Mouse (Mus musculus) MEL (cell line): ENCODE measurements around the gene Ncapd2. TPM values are rescaled to one million over a fixed set of nuclear protein-coding genes. Genes with fewer than 3 reads are reported as not detected.

Experiments
- DNase-seq: peaks from one replicate; pipeline ENCODE4 v3.0.0; 2011; ENCODE audit warnings: low read depth, low spot score
- H3K27ac ChIP-seq: 2 replicates; pipeline ENCODE4 v1.5.1; 2012; ENCODE audit warnings: low read depth, mild to moderate bottlenecking, control low read depth, low read length, moderate library complexity; ENCODE audit not compliant: control insufficient read depth
- H3K27me3 ChIP-seq, 2 experiments: fragments of 150-350 bp in 1 of 2; sonication (generic) in 1 of 2; 2 replicates each; pipeline ENCODE4 v1.6.1; 2012; ENCODE audit warnings: low read length in 2 of 2, mild to moderate bottlenecking in 2 of 2, improper control_type of control experiment in 1 of 2, moderate library complexity in 1 of 2; ENCODE audit not compliant: insufficient read depth in 2 of 2, control insufficient read depth in 1 of 2
- H3K36me3 ChIP-seq, 2 experiments: 2 replicates each; pipeline ENCODE4 v1.6.1; 2012 to 2014; ENCODE audit warnings: low read length in 2 of 2, improper control_type of control experiment in 1 of 2, inconsistent platforms in 1 of 2, mild to moderate bottlenecking in 1 of 2; ENCODE audit not compliant: insufficient read depth in 2 of 2, control insufficient read depth in 1 of 2
- H3K4me1 ChIP-seq, 2 experiments: fragments of 150-350 bp in 1 of 2; sonication (generic) in 1 of 2; 2 replicates each; pipeline ENCODE4 v1.6.1; 2012; ENCODE audit warnings: low read length in 2 of 2, improper control_type of control experiment in 1 of 2, mild to moderate bottlenecking in 1 of 2; ENCODE audit not compliant: insufficient read depth in 2 of 2, control insufficient read depth in 1 of 2
- H3K4me3 ChIP-seq, 2 experiments: fragments of 150-350 bp in 1 of 2; sonication (generic) in 1 of 2; 2 replicates each; pipeline ENCODE4 v1.5.1; 2012; ENCODE audit warnings: low read depth in 2 of 2, low read length in 2 of 2, mild to moderate bottlenecking in 2 of 2, moderate library complexity in 2 of 2, control low read depth in 1 of 2, improper control_type of control experiment in 1 of 2; ENCODE audit not compliant: control insufficient read depth in 1 of 2, insufficient read depth in 1 of 2
- H3K79me2 ChIP-seq: 2 replicates; pipeline ENCODE4 v1.6.1; 2012; ENCODE audit warnings: mild to moderate bottlenecking, low read length, moderate library complexity; ENCODE audit not compliant: control insufficient read depth, poor library complexity, insufficient read depth
- H3K9ac ChIP-seq: 2 replicates; pipeline ENCODE4 v1.6.1; 2012; ENCODE audit warnings: low read depth, mild to moderate bottlenecking, control low read depth, low read length, moderate library complexity; ENCODE audit not compliant: control insufficient read depth, poor library complexity, severe bottlenecking
- H3K9me3 ChIP-seq: fragments of 150-350 bp; sonication (generic); replicated peaks from 2 replicates; pipeline ENCODE4 v1.6.1; 2012; ENCODE audit warnings: mild to moderate bottlenecking, low read length, improper control_type of control experiment, moderate library complexity; ENCODE audit not compliant: insufficient read depth
- BHLHE40 ChIP-seq: IDR thresholded peaks from 2 replicates; pipeline ENCODE4 v1.6.1; 2012; ENCODE audit warnings: low read depth, mild to moderate bottlenecking, inconsistent platforms, low read length, improper control_type of control experiment, borderline replicate concordance
- CHD1 ChIP-seq: IDR thresholded peaks from 2 replicates; pipeline ENCODE4 v1.6.1; 2012; ENCODE audit warnings: low read depth, mild to moderate bottlenecking, inconsistent platforms, low read length, improper control_type of control experiment
- E2F4 ChIP-seq: IDR thresholded peaks from 2 replicates; pipeline ENCODE4 v1.6.1; 2011; ENCODE audit warnings: low read depth, low read length, improper control_type of control experiment, borderline replicate concordance
- ETS1 ChIP-seq: IDR thresholded peaks from 2 replicates; pipeline ENCODE4 v1.6.1; 2012; ENCODE audit warnings: low read depth, mild to moderate bottlenecking, inconsistent platforms, low read length, improper control_type of control experiment, moderate library complexity
- GATA1 ChIP-seq: IDR thresholded peaks from 2 replicates; pipeline ENCODE4 v1.6.1; 2011; ENCODE audit warnings: low read depth, low read length, improper control_type of control experiment
- HCFC1 ChIP-seq: IDR thresholded peaks from 2 replicates; pipeline ENCODE4 v1.6.1; 2012; ENCODE audit warnings: low read depth, mild to moderate bottlenecking, inconsistent platforms, low read length, improper control_type of control experiment, moderate library complexity
- KAT2A ChIP-seq: conservative IDR thresholded peaks from 2 replicates; pipeline ENCODE4 v1.6.1; 2012; ENCODE audit warnings: low read depth, low read length, improper control_type of control experiment, inconsistent platforms
- MAX ChIP-seq: IDR thresholded peaks from 2 replicates; pipeline ENCODE4 v1.6.1; 2011; ENCODE audit warnings: low read length, improper control_type of control experiment
- MAZ ChIP-seq: IDR thresholded peaks from 2 replicates; pipeline ENCODE4 v1.6.1; 2012; ENCODE audit warnings: low read depth, mild to moderate bottlenecking, inconsistent platforms, low read length, improper control_type of control experiment
- MXI1 ChIP-seq: IDR thresholded peaks from 2 replicates; pipeline ENCODE4 v1.6.1; 2011; ENCODE audit warnings: mild to moderate bottlenecking, low read depth, low read length, improper control_type of control experiment
- NRF1 ChIP-seq: IDR thresholded peaks from 2 replicates; pipeline ENCODE4 v1.6.1; 2014; ENCODE audit warnings: low read depth, mild to moderate bottlenecking, inconsistent platforms, low read length, improper control_type of control experiment, moderate library complexity; ENCODE audit not compliant: poor library complexity, insufficient read depth, severe bottlenecking
- POLR2A ChIP-seq, 2 experiments: IDR thresholded peaks; 2 replicates each; pipeline ENCODE4 v1.6.1; 2011 to 2012; ENCODE audit warnings: low read length in 2 of 2, mild to moderate bottlenecking in 2 of 2, control low read depth in 1 of 2, improper control_type of control experiment in 1 of 2, low read depth in 1 of 2, moderate library complexity in 1 of 2; ENCODE audit not compliant: control insufficient read depth in 1 of 2, insufficient read depth in 1 of 2, poor library complexity in 1 of 2
- POLR2AphosphoS5 ChIP-seq: IDR thresholded peaks from 2 replicates; pipeline ENCODE4 v1.6.1; 2012; ENCODE audit warnings: low read depth, borderline replicate concordance, mild to moderate bottlenecking, inconsistent platforms, low read length, moderate library complexity, mixed read lengths
- TCF12 ChIP-seq: IDR thresholded peaks from 2 replicates; pipeline ENCODE4 v1.6.1; 2014; ENCODE audit warnings: low read depth, mild to moderate bottlenecking, inconsistent platforms, low read length, improper control_type of control experiment, moderate library complexity
- UBTF ChIP-seq: IDR thresholded peaks from 2 replicates; pipeline ENCODE4 v1.6.1; 2012; ENCODE audit warnings: low read depth, mild to moderate bottlenecking, inconsistent platforms, low read length, improper control_type of control experiment, moderate library complexity, borderline replicate concordance; ENCODE audit not compliant: insufficient read depth
- USF1 ChIP-seq: IDR thresholded peaks from 2 replicates; pipeline ENCODE4 v1.6.1; 2014; ENCODE audit warnings: low read depth, mild to moderate bottlenecking, inconsistent platforms, low read length, improper control_type of control experiment, moderate library complexity
- USF2 ChIP-seq, 2 experiments: IDR thresholded peaks; 2 replicates each; pipeline ENCODE4 v1.6.1; 2011 to 2012; ENCODE audit warnings: improper control_type of control experiment in 2 of 2, low read length in 2 of 2, borderline replicate concordance in 1 of 2, inconsistent platforms in 1 of 2, low read depth in 1 of 2, mild to moderate bottlenecking in 1 of 2; ENCODE audit not compliant: insufficient read depth in 1 of 2
- ZKSCAN1 ChIP-seq: IDR thresholded peaks from 2 replicates; pipeline ENCODE4 v1.6.1; 2012; ENCODE audit warnings: low read depth, mild to moderate bottlenecking, inconsistent platforms, low read length, improper control_type of control experiment, moderate library complexity
- polyA plus RNA-seq, 2 experiments: library from polyadenylated mRNA; stranded (reverse) in 1 of 2; unstranded in 1 of 2; fragments of >175 nt in 1 of 2; fragments of >200 nt in 1 of 2; gene quantifications; 2 replicates each; pipeline versions ENCODE4 v1.2.1 to v1.2.4; 2012; ENCODE audit warnings: low replicate concordance in 2 of 2, low read depth in 1 of 2; ENCODE audit not compliant: insufficient read length in 2 of 2, insufficient read depth in 1 of 2, missing spikeins in 1 of 2
- total RNA-seq: library from RNA; depleted of rRNA; stranded (reverse); fragments of 300-350 nt; gene quantifications from 2 replicates; pipeline ENCODE4 v1.2.3, GENCODE M21; 2012

The Ncapd2 gene
- total and polyA plus RNA-seq, 3 experiments = 86.6 to 394 TPM; not detected in 1

DNA sequence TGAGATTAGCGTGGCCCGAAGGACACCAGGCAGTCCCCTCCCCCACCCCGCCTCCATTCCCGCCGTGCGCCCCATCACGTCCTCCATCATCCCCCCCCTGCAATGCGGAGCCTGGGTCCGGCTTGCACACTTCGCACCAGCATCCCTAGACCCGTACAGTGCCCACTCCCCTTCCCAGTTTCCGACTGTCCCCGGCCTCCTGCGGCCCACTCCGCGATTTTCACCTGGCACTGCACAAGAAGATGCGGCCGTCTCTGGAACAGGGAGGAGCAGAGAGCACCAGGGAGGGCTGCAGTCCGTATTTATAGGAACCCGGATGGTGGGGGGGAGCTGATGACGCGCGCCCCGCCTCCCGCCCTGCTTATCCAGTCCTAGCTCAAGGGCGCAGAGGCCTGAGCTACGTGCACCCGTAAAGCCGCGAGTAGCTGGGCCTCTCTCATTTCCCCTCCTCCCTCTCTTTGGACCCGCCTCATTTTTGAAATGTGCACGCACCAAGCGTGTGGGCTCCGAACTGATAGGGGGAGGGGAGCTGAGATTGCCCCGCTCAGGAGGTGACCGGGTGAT is 26.1 kb downstream of the Ncapd2 start (continued):
- TF ChIP-seq POLR2AphosphoS5 (peak; percentile 93; the same call in 1 of the 2 replicates), BHLHE40 (peak; percentile 69), ETS1 (peak; percentile 46; the same call in 1 of the 2 replicates)

- H3K36me3 ChIP-seq = peaks cover 0 to 30% of the 10 kb centered on the region in 2 experiments; a peak in 3 of 4 replicates
- peak overlapping the region; percentile 94 for H3K9ac ChIP-seq
- H3K9me3 ChIP-seq = no peaks in the 10 kb centered on the region
- DNase-seq = peak; percentile 74
- H3K4me1 ChIP-seq = peaks cover 3 to 35% of the 10 kb centered on the region in 2 experiments
- peak overlapping the region; percentile 83 for H3K27ac ChIP-seq
- TF ChIP-seq NRF1 (no peak), GATA1 (no peak), E2F4 (peak; percentile 87; the same call in 1 of the 2 replicates), USF1 (peak; percentile 93), KAT2A (no peak), USF2 (IDR thresholded peaks at IDR 0.05; ENCODE audit: borderline replicate concordance in 1 of 2, insufficient read depth in 1 of 2, low read depth in 1 of 2, low read length in 2 of 2) (peak in 1 of 2 experiments; percentile 39; a peak in 1 of 4 replicates), MAZ (no peak), POLR2A (IDR thresholded peaks at IDR 0.05; ENCODE audit: control insufficient read depth in 1 of 2, insufficient read depth in 1 of 2, low read depth in 1 of 2, low read length in 2 of 2, poor library complexity in 1 of 2) (peak in 1 of 2 experiments; percentile 19; a peak in 2 of 4 replicates), TCF12 (no peak), ZKSCAN1 (no peak), CHD1 (no peak; the same call in 1 of the 2 replicates), UBTF (no peak), MXI1 (no peak; the same call in 1 of the 2 replicates), BHLHE40 (peak; percentile 84), HCFC1 (no peak), MAX (peak; percentile 71)
- H3K4me3 ChIP-seq = peak overlapping the region; percentile 64 to 74
- peaks cover 24% of the 10 kb centered on the region for H3K79me2 ChIP-seq
- no peaks in the 10 kb centered on the region for H3K27me3 ChIP-seq
Observed at GRCm38 (mm10) chr6:125164672-125165327, 26.7 kb downstream of the Ncapd2 start.
